Mouse (Mus musculus): ENCODE measurements at regions not wholly inside any gene's neighbourhood (a gene's known extent, or its start where the extent isn't known, plus 50 kb on each side); places are given as distances from the start of the nearest gene placed in this dataset.

- H3K4me1 ChIP-seq: no peaks in the 10 kb centered on the region
- no peaks in the 10 kb centered on the region for H3K36me3 ChIP-seq (replicated peaks)
- no peaks in the 10 kb centered on the region for H3K27me3 ChIP-seq (replicated peaks)
- no peak for ATAC-seq (replicated peaks)
- no peak overlapping the region for H3K9ac ChIP-seq
- no peaks in the 10 kb centered on the region for H3K9me3 ChIP-seq
- WGBS: 84% methylated on average over 2 of the region's 2 CpGs
- H3K4me3 ChIP-seq: no peak overlapping the region
- H3K4me2 ChIP-seq: no peak overlapping the region
- no peak overlapping the region for H3K27ac ChIP-seq
Observed at GRCm38 (mm10) chr2:159523739-159524138, 729.1 kb downstream of the Dhx35 start.

DNA sequence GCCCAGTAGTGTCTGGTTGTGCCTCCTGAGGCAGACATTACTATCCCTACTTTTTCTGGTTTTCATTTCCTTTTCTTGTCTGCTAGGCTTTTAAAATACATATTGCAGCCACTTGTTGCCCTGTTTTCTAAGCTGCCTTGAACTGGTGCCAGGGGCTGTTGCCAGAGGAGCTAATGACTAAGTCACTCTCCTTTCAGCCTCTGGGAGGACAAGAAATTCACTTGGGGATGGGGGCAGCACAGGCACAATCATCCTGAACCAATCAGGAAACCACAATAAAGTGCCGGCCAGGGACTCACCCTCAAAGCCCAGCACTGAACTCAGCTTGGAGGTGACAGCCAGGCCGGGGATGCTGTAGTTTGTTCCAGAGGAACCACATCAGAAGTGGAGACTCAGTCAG, 740.3 kb downstream of the Dhx35 start:
- ATAC-seq (replicated peaks): no peak
- Histone ChIP-seq H3K4me2 (no peak overlapping the region), H3K36me3 (replicated peaks) (no peaks in the 10 kb centered on the region), H3K4me1 (no peaks in the 10 kb centered on the region), H3K27me3 (replicated peaks) (no peaks in the 10 kb centered on the region), H3K27ac (no peak overlapping the region), H3K9ac (no peak overlapping the region), H3K9me3 (no peaks in the 10 kb centered on the region), H3K4me3 (no peak overlapping the region)
- 57% methylated on average over 2 of the region's 2 CpGs for WGBS

DNA sequence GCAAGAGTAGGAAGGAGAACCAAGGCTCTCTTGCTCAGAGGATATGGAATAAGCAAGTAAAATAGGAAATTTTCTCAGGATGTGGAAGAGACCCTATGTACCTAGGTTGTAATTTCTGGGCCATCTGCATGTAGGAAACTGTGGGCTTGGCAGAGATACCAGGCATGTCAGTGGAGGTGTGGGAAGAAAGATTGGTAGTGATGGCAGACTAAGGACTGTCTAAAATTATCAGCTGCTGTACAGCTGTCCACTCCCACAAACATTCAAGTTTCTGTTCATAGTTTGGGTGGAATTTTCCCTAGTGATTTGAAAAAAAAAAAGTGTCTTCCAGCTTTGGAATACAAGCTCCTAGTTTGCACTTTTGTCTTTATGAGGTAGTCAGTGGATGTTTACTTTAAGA, 744.7 kb downstream of the Dhx35 start:
- H3K27me3 ChIP-seq (replicated peaks): no peaks in the 10 kb centered on the region
- H3K9ac ChIP-seq: no peak overlapping the region
- H3K4me1 ChIP-seq: no peaks in the 10 kb centered on the region
- H3K4me2 ChIP-seq: no peak overlapping the region
- no peaks in the 10 kb centered on the region for H3K9me3 ChIP-seq
- H3K27ac ChIP-seq: no peak overlapping the region
- ATAC-seq (replicated peaks): no peak
- H3K36me3 ChIP-seq (replicated peaks): no peaks in the 10 kb centered on the region
- no peak overlapping the region for H3K4me3 ChIP-seq

DNA sequence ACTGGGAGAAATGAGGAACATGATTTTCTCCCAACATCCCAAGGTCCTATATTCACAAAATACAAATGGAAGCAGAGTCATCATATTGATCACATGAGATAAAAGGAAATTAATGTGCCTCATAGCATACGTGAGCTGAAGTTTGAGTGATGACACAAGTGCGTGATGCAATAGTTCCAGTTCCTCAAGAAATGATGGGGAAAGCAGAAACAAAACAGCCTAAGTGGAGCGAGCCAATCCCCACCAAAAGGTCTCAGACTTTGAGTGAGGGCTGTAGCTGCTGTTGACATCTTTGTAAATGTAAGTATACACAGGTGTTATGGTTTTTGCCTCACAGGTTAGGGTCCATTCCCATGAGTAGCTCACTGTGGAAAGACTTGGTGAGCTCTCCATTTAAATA, 763.0 kb downstream of the Dhx35 start:
- H3K4me1 ChIP-seq: no peaks in the 10 kb centered on the region
- 95% methylated on average over 3 of the region's 3 CpGs for WGBS
- no peaks in the 10 kb centered on the region for H3K9me3 ChIP-seq
- H3K9ac ChIP-seq: no peak overlapping the region
- ATAC-seq (replicated peaks): no peak
- H3K36me3 ChIP-seq (replicated peaks): no peaks in the 10 kb centered on the region
- H3K4me2 ChIP-seq: no peak overlapping the region
- no peak overlapping the region for H3K4me3 ChIP-seq
- no peaks in the 10 kb centered on the region for H3K27me3 ChIP-seq (replicated peaks)
- no peak overlapping the region for H3K27ac ChIP-seq

GRCm38 (mm10) chr2:159565255-159565654, 768.7 kb downstream of the Gm826 start:
- 87% methylated on average over 4 of the region's 4 CpGs for WGBS
- no peak for ATAC-seq (replicated peaks)
- Histone ChIP-seq H3K36me3 (replicated peaks) (no peaks in the 10 kb centered on the region), H3K4me1 (no peaks in the 10 kb centered on the region), H3K4me2 (no peak overlapping the region), H3K27ac (no peak overlapping the region), H3K27me3 (replicated peaks) (no peaks in the 10 kb centered on the region), H3K9me3 (no peaks in the 10 kb centered on the region), H3K9ac (no peak overlapping the region), H3K4me3 (no peak overlapping the region)

- H3K27ac ChIP-seq: no peak overlapping the region
- no peaks in the 10 kb centered on the region for H3K9me3 ChIP-seq
- no peak overlapping the region for H3K9ac ChIP-seq
- WGBS: 84% methylated on average over 5 of the region's 5 CpGs
- ATAC-seq (replicated peaks): no peak
- H3K36me3 ChIP-seq (replicated peaks): no peaks in the 10 kb centered on the region
- no peak overlapping the region for H3K4me2 ChIP-seq
- H3K4me1 ChIP-seq: no peaks in the 10 kb centered on the region
- H3K27me3 ChIP-seq (replicated peaks): no peaks in the 10 kb centered on the region
- no peak overlapping the region for H3K4me3 ChIP-seq
Observed at GRCm38 (mm10) chr2:159565921-159566320, 768.0 kb downstream of the Gm826 start.

DNA sequence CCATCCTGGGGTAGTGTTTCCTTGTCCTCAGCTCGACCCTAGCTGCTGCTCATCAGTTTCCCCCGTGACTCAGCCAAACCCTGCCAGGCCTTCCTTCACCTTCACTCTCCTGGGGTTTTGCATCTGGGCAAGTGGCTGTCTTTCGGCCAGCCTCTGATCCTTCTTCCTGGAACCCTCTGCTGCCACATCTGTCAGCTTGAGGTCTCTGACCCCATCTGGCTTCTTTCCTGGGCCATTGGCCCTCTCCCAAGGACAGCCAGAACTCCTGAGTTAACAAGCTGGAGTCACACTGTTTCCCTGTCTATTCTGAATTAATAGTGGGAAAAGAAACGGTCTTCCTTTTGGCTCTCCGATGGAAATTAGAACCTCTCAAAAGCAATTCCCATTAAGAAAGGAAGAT, 767.5 kb downstream of the Gm826 start:
- no peaks in the 10 kb centered on the region for H3K9me3 ChIP-seq
- ATAC-seq (replicated peaks): no peak
- 70% methylated on average over 5 of the region's 5 CpGs for WGBS
- no peaks in the 10 kb centered on the region for H3K27me3 ChIP-seq (replicated peaks)
- H3K36me3 ChIP-seq (replicated peaks): no peaks in the 10 kb centered on the region
- H3K27ac ChIP-seq: no peak overlapping the region
- H3K4me1 ChIP-seq: no peaks in the 10 kb centered on the region
- H3K4me3 ChIP-seq: no peak overlapping the region
- H3K9ac ChIP-seq: no peak overlapping the region
- H3K4me2 ChIP-seq: no peak overlapping the region

DNA sequence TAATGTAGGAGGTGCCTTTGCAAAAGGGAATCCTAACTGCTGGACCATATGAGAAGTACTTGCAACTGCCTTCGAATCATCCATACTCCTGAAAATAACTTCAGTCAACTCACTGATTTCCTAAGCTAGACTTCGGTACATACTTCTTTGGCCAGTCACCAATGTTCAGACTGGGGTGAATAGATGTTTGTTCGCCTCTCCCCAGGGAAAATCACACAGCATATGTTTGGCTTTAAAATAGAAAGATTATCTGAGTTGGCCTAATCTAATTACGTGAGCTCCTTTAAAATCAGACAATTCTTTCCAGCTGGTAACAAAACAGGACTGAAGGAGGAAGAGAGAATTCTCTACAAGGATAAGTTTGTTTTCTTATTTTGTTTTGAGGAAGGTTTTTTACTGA, 765.6 kb downstream of the Gm826 start:
- no peaks in the 10 kb centered on the region for H3K9me3 ChIP-seq
- no peak overlapping the region for H3K27ac ChIP-seq
- no peaks in the 10 kb centered on the region for H3K27me3 ChIP-seq (replicated peaks)
- no peaks in the 10 kb centered on the region for H3K36me3 ChIP-seq (replicated peaks)
- H3K4me2 ChIP-seq: no peak overlapping the region
- no peak overlapping the region for H3K9ac ChIP-seq
- H3K4me3 ChIP-seq: no peak overlapping the region
- H3K4me1 ChIP-seq: no peaks in the 10 kb centered on the region
- 75% methylated on average over 4 of the region's 4 CpGs for WGBS
- no peak for ATAC-seq (replicated peaks)

DNA sequence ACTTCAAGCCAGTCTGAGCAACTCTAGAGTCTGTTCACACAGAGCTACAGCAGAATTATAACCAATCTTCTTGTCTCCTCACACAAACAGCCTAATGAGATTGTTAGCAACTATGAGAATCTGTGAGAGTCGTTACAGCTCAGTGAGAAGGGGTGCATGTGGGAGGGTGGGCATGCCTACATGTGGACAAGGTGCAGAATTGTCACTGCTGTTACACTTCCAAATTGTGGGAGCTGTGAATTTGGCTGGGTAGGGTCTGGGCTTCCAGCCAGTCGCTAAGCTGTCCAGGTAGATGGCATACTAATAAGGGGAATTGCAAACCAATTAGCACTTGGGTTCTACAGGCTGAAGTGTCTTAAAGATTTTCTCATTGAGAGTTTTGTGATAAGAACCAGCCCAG, 762.1 kb downstream of the Gm826 start:
- no peak overlapping the region for H3K27ac ChIP-seq
- no peak overlapping the region for H3K9ac ChIP-seq
- H3K4me1 ChIP-seq: no peaks in the 10 kb centered on the region
- H3K36me3 ChIP-seq (replicated peaks): no peaks in the 10 kb centered on the region
- no peaks in the 10 kb centered on the region for H3K9me3 ChIP-seq
- no peak overlapping the region for H3K4me3 ChIP-seq
- H3K27me3 ChIP-seq (replicated peaks): no peaks in the 10 kb centered on the region
- WGBS: 85% methylated on average over 2 of the region's 2 CpGs
- ATAC-seq (replicated peaks): no peak
- H3K4me2 ChIP-seq: no peak overlapping the region

DNA sequence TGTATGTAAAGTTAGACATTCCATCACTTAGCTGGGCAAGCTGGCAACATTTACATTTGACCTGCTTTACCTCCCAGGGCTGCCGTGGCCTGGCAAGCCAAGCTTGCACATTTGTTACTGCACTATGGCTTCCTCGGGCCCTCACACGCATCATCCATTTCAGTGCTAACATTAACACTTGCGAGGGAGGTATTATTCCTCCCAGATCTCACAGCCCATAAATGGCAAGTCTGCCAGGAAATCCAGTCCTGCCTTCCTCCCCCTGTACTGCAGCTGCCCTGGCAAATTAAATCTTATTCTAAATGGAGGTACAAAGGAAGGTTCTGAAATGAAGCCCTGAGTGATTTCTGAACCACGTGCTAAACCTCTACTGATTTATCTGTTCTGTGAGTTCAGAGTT, 758.7 kb downstream of the Gm826 start:
- no peak overlapping the region for H3K27ac ChIP-seq
- ATAC-seq (replicated peaks): no peak
- WGBS: 85% methylated on average over 5 of the region's 5 CpGs

GRCm38 (mm10) chr2:159583103-159583502, 750.9 kb downstream of the Gm826 start:
- Histone ChIP-seq H3K27me3 (replicated peaks) (no peaks in the 10 kb centered on the region), H3K9me3 (no peaks in the 10 kb centered on the region), H3K36me3 (replicated peaks) (no peaks in the 10 kb centered on the region), H3K4me1 (no peaks in the 10 kb centered on the region), H3K4me3 (no peak overlapping the region), H3K27ac (no peak overlapping the region), H3K9ac (no peak overlapping the region), H3K4me2 (no peak overlapping the region)
- no peak for ATAC-seq (replicated peaks)
- WGBS: 47% methylated on average over 8 of the region's 8 CpGs

More for the DNA sequence above, 758.7 kb downstream of the Gm826 start:
- Histone ChIP-seq H3K4me3 (no peak overlapping the region), H3K9me3 (no peaks in the 10 kb centered on the region), H3K4me1 (no peaks in the 10 kb centered on the region), H3K9ac (no peak overlapping the region), H3K36me3 (replicated peaks) (no peaks in the 10 kb centered on the region), H3K4me2 (no peak overlapping the region), H3K27me3 (replicated peaks) (no peaks in the 10 kb centered on the region)

GRCm38 (mm10) chr2:159584641-159585040, 749.3 kb downstream of the Gm826 start:
- H3K27ac ChIP-seq: no peak overlapping the region
- no peaks in the 10 kb centered on the region for H3K9me3 ChIP-seq
- H3K4me1 ChIP-seq: no peaks in the 10 kb centered on the region
- no peak for ATAC-seq (replicated peaks)
- H3K9ac ChIP-seq: no peak overlapping the region
- H3K36me3 ChIP-seq (replicated peaks): no peaks in the 10 kb centered on the region
- H3K4me2 ChIP-seq: no peak overlapping the region
- H3K27me3 ChIP-seq (replicated peaks): no peaks in the 10 kb centered on the region
- H3K4me3 ChIP-seq: no peak overlapping the region

GRCm38 (mm10) chr2:159586697-159587473, 747.1 kb downstream of the Gm826 start:
- H3K9me3 ChIP-seq: no peaks in the 10 kb centered on the region
- H3K27ac ChIP-seq: no peak overlapping the region
- ATAC-seq (replicated peaks): no peak
- no peaks in the 10 kb centered on the region for H3K4me1 ChIP-seq
- H3K9ac ChIP-seq: no peak overlapping the region
- no peak overlapping the region for H3K4me3 ChIP-seq
- no peaks in the 10 kb centered on the region for H3K36me3 ChIP-seq (replicated peaks)
- H3K27me3 ChIP-seq (replicated peaks): no peaks in the 10 kb centered on the region
- 64% methylated on average over 6 of the region's 6 CpGs for WGBS
- H3K4me2 ChIP-seq: no peak overlapping the region

Data from midbrain, embryonic 15.5 days (tissue).